Mouse (Mus musculus) small intestine, adult 2 months (tissue): Measurements from ENCODE around the gene Tnrc6a. TPM values are rescaled to one million over a fixed set of nuclear protein-coding genes. Genes with fewer than 3 reads are reported as not detected.

ENCODE experiments used
- H3K27ac ChIP-seq: fragments of 200-500 bp; 2 replicates; pipeline ENCODE4 v1.5.1; 2012; ENCODE audit warnings: low read depth, low read length, control low read depth, inconsistent platforms; ENCODE audit not compliant: insufficient read depth
- H3K27me3 ChIP-seq: fragments of 200-500 bp; 2 replicates; pipeline ENCODE4 v1.6.1; 2012; ENCODE audit warnings: mild to moderate bottlenecking, moderate library complexity, low read length, inconsistent platforms; ENCODE audit not compliant: control insufficient read depth, insufficient read depth
- H3K36me3 ChIP-seq: fragments of 200-500 bp; 2 replicates; pipeline ENCODE4 v1.6.1; 2012; ENCODE audit warnings: mild to moderate bottlenecking, low read length, control low read depth, inconsistent platforms; ENCODE audit not compliant: control insufficient read depth, insufficient read depth
- H3K4me1 ChIP-seq: fragments of 200-500 bp; 2 replicates; pipeline ENCODE4 v1.6.1; 2012; ENCODE audit warnings: low read length, inconsistent platforms, mixed read lengths; ENCODE audit not compliant: control insufficient read depth, insufficient read depth, insufficient read length
- H3K4me3 ChIP-seq: fragments of 200-500 bp; 2 replicates; pipeline ENCODE4 v1.5.1; 2012; ENCODE audit warnings: low read depth, mild to moderate bottlenecking, control low read depth, inconsistent platforms, low read length, moderate library complexity
- CTCF ChIP-seq: fragments of 200-500 bp; IDR thresholded peaks from 2 replicates; pipeline ENCODE4 v1.5.1; 2012; ENCODE audit warnings: low read depth, mild to moderate bottlenecking, control low read depth, inconsistent platforms, low read length, moderate library complexity, mixed read lengths; ENCODE audit not compliant: insufficient replicate concordance, insufficient read length; ENCODE audit errors: extremely low read depth
- POLR2A ChIP-seq: fragments of 200-500 bp; IDR thresholded peaks from 2 replicates; pipeline ENCODE4 v1.6.1; 2012; ENCODE audit warnings: low read depth, mild to moderate bottlenecking, control low read depth, inconsistent platforms, low read length, moderate library complexity
- WGBS: fragments of 180-500 bp; shearing (Covaris S2); methylation state at CpG from one replicate; pipeline ENCODE4 v1.1.7; 2018; 5-methylcytosine and 5-hydroxymethylcytosine counted together
- polyA plus RNA-seq: library from polyadenylated mRNA; depleted of rRNA; stranded (reverse); fragments of >200 nt; gene quantifications from 2 replicates; pipeline ENCODE4 v1.2.3, GENCODE M21; 2012; rRNA removed

Gene Tnrc6a
- polyA plus RNA-seq, result 19.4 and 33.7 TPM in 2 replicates

DNA sequence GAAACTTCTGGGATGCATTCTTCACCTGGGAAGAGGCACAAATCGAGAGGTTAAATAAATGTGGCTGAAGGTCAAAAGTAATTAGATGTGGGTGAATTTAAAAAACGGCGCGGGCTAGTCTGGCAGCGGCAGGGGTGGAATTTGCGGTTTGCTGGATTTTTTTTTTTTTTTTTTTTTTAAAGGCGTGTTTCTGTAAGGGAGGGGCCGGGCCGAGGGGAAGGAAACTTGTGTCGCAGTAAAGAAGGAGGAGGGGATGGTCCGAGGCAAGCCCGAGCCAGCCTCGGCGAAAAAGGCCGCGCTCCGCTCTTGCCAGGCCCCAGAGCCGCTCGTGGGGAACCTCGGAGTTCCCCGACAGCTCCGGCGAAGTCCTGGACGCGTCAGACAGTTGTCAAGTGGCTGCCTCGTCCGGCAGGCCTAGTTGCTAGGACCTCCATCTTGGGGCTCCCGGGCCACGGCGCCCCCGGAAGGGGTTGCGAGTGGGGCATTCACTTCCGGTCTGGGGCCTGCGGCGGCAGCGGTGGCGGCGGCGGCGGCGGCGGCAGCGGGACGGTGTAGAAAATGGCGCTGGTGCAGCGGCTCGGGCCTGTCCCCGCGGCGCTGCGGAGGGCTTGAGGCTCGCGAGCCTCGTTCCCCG is at the start of gene Tnrc6a:
TSS of gene Tnrc6a (plus strand) at position 221 of the 634 bp plus-strand sequence.
- whole genome bisulfite sequencing, result under 1% methylated on average over 53 of the region's 55 CpGs
- peaks cover 7% of the 10 kb centered on the region for H3K36me3 ChIP-seq
- no peaks in the 10 kb centered on the region for H3K27me3 ChIP-seq
- H3K4me1 ChIP-seq, result no peaks in the 10 kb centered on the region
- H3K27ac ChIP-seq, result peak within 1 kb of the TSS; percentile 98
- TF ChIP-seq POLR2A, result peak; percentile 84
- TF ChIP-seq CTCF, result no peak; the same call in 1 of the 2 replicates
- H3K4me3 ChIP-seq, result peak within 1 kb of the TSS; percentile 97

DNA sequence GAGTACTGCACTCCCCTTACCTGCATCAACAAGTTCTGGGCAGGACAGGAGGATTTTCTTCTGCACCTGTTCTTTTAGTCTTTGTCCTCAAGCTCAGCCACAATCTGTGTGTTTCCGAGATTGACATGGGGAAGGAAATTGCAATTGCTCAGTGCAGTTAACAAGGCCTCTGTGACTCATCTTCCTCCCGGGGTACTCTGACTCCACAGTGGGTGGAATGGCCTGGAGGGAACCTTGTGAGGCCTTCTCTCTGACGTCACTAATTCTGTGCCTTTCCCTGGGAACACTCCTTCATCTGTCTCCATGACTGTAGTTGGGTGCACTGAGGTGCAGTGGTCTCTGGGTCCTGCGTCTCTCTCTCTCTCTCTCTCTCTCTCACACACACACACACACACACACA is 41.4 kb upstream of the Tnrc6a start:
- TF ChIP-seq POLR2A, result no peak
- TF ChIP-seq CTCF, result no peak
- 46% methylated on average over 4 of the region's 4 CpGs for WGBS
- Histone ChIP-seq H3K27me3 (0 out of 2 replicates have a peak, but pooled peaks cover 3% of the 10 kb centered on the region), H3K4me3 (no peak overlapping the region), H3K36me3 (no peaks in the 10 kb centered on the region), H3K4me1 (no peaks in the 10 kb centered on the region), H3K27ac (no peak overlapping the region)

DNA sequence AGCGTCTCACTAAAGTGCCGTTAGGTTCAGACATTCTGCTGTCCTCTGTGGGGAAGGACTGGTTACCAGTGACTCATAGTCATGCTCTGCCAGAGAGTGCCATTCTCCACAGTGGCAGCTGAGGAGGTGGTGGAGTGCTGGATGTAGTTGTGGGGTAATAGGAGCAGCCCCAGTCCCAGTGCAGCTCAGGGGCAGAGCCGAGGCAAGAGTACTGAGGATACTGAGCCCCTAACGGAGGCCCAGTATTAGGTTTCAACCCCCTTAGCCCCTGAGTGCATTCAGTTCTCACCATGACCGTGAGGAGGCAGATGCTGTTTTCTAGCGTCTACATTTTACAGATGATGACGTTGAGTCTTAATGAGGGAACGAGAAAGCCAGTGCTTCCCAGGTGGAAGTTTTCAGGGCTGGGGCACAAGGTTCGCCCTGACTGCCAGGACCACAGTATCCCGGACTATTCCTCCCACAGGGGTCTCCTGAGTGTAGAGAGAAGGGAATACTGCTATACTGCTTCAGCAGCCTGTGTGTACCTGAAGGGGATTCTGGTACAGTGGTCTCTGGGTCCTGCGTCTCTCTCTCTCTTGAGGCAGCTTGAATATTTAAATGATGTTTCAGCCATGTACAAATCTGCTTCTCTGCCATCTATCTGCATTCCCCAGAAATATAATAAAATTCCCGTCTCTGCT is 40.1 kb upstream of the Tnrc6a start:
- 46% methylated on average over 12 of the region's 12 CpGs for WGBS
- no peak for TF ChIP-seq POLR2A

DNA sequence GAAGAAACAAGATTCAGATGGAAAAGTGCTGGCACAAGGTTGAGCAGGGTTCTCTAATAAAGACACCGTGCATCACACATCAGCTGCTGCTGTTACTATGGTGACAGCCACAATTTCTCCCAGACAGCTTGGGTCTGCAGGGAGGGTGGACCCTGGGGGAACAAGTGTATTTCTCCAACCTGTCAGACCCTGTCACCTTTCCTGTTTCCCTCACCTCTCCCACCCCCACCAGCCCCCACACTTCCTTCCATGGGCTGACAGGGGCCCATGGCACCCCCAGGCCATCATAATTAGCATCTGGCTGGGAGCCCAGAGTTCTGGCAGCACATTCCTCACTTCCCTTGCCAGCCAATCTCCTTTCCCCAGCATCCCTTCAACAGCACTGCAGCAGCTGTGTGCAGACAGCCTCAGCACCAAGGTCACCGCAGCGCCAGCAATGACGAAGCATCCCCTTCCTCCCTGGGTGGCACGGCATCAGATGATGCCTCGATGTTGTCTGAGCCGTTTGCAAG is 39.4 kb upstream of the Tnrc6a start:
- Histone ChIP-seq H3K4me1 (no peaks in the 10 kb centered on the region), H3K4me3 (peak overlapping the region; percentile 1; the same call in 1 of the 2 replicates), H3K27ac (no peak overlapping the region), H3K27me3 (0 out of 2 replicates have a peak, but pooled peaks cover 3% of the 10 kb centered on the region), H3K36me3 (no peaks in the 10 kb centered on the region)
- WGBS, result 5% methylated on average over 7 of the region's 7 CpGs
- TF ChIP-seq POLR2A, result no peak
- no peak for TF ChIP-seq CTCF

More for the DNA sequence above, 40.1 kb upstream of the Tnrc6a start:
- no peaks in the 10 kb centered on the region for H3K36me3 ChIP-seq
- no peak overlapping the region for H3K27ac ChIP-seq
- H3K4me1 ChIP-seq, result no peaks in the 10 kb centered on the region
- H3K27me3 ChIP-seq, result 0 out of 2 replicates have a peak, but pooled peaks cover 3% of the 10 kb centered on the region
- no peak overlapping the region for H3K4me3 ChIP-seq

DNA sequence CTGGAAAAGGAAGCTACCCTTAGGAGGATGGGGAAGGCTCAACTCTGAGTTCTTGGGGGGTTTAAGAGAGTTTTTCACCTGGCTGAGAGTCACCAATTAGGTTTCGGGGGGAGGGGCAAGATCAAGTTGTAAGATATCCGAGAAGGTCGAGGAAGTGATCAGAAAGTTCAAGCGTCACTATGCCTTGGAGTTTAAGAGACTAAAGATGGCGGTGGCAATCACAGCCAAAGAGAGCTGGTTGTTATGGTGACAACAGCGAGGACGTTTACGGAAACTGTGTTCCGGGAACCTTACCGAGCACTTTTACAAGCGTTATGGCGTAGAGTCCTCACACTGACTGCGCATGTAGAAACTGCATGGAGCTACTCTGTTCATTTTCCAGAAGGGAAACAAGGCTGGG is 39.0 kb upstream of the Tnrc6a start:
- H3K27ac ChIP-seq, result no peak overlapping the region
- 0 out of 2 replicates have a peak, but pooled peaks cover 3% of the 10 kb centered on the region for H3K27me3 ChIP-seq
- H3K4me3 ChIP-seq, result peak overlapping the region; percentile 1; the same call in 1 of the 2 replicates
- H3K4me1 ChIP-seq, result no peaks in the 10 kb centered on the region
- H3K36me3 ChIP-seq, result no peaks in the 10 kb centered on the region
- WGBS, result 21% methylated on average over 13 of the region's 13 CpGs
- TF ChIP-seq POLR2A (no peak), CTCF (no peak)

DNA sequence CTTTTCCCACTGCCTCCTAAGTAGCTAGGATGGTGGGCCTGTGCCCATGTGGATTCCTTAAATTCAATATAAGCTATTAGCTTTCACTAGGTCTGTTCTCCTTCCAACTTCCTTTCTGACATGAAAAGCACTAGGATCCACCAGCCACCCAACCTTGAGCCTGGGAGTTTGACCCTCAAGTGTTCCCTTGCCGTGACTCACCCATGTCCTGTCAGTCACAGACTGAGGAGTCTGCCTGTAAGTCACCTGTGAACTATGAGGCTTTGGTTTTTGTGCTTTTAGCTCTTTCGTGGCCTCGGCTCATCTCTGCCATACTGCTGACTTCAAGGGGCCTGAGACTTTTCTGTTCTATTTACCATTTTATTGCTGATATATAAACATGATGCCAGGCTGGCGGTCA is 34.8 kb upstream of the Tnrc6a start:
- H3K27me3 ChIP-seq, result no peaks in the 10 kb centered on the region
- no peak overlapping the region for H3K4me3 ChIP-seq
- TF ChIP-seq CTCF (no peak), POLR2A (no peak)
- H3K36me3 ChIP-seq, result no peaks in the 10 kb centered on the region
- H3K4me1 ChIP-seq, result no peaks in the 10 kb centered on the region
- WGBS, result 91% methylated on average over 4 of the region's 4 CpGs
- no peak overlapping the region for H3K27ac ChIP-seq

DNA sequence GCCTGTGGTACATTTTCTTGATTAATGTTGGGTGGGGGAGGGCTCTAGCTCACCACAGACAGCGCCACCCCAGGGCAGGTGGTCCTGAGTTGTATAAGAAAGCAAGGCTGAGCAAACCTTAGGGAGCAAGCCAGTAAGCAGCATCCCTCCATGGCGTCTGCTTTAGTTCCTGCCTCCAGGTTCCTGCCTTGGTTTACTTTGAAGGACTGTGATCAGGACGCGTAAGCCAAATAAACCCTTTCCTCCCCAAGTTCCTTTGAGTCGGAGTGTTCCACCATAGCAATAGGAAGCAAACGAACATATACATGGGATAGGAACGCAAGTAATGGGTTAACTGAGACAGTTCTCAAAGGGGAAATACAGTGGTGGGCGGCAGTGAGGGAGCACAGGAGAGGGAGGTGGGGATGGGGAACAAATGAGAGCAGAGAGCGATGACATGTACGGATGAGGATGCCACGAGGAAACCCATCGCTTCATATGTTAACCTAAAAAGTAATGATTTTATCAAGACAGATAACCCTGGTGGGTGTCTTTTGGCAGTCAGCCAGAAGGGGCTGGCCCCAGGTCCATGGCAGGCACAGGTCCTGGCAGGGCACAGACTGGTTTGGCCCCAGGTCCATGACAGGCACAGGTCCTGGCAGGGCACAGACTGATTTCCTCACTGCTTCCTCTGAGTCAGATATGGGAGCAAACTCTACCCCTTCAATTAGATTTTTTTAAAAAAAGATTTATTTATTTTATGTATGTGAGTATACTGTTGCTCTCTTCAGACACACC is 27.2 kb upstream of the Tnrc6a start:
- no peaks in the 10 kb centered on the region for H3K27me3 ChIP-seq
- TF ChIP-seq CTCF (no peak), POLR2A (no peak)
- H3K27ac ChIP-seq, result no peak overlapping the region
- H3K4me1 ChIP-seq, result peaks cover 3% of the 10 kb centered on the region; the same call in 1 of the 2 replicates
- no peaks in the 10 kb centered on the region for H3K36me3 ChIP-seq
- 90% methylated on average over 12 of the region's 12 CpGs for WGBS
- no peak overlapping the region for H3K4me3 ChIP-seq
